Mouse (Mus musculus) MEL (cell line): ENCODE results near the gene Mid1. TPM values are rescaled to one million over a fixed set of nuclear protein-coding genes. Genes with fewer than 3 reads are reported as not detected.
"Not testable (repeated sequence)": the region's sequence is repeated elsewhere in the genome, so short reads cannot be mapped to it uniquely, and the experiment has no call there.

Source experiments
- DNase-seq: peaks from one replicate; pipeline ENCODE4 v3.0.0; 2011; ENCODE audit warnings: low read depth, low spot score
- H3K27ac ChIP-seq: 2 replicates; pipeline ENCODE4 v1.5.1; 2012; ENCODE audit warnings: low read depth, mild to moderate bottlenecking, control low read depth, low read length, moderate library complexity; ENCODE audit not compliant: control insufficient read depth
- H3K27me3 ChIP-seq, 2 experiments: fragments of 150-350 bp in 1 of 2; sonication (generic) in 1 of 2; 2 replicates each; pipeline ENCODE4 v1.6.1; 2012; ENCODE audit warnings: low read length in 2 of 2, mild to moderate bottlenecking in 2 of 2, improper control_type of control experiment in 1 of 2, moderate library complexity in 1 of 2; ENCODE audit not compliant: insufficient read depth in 2 of 2, control insufficient read depth in 1 of 2
- H3K36me3 ChIP-seq, 2 experiments: 2 replicates each; pipeline ENCODE4 v1.6.1; 2012 to 2014; ENCODE audit warnings: low read length in 2 of 2, improper control_type of control experiment in 1 of 2, inconsistent platforms in 1 of 2, mild to moderate bottlenecking in 1 of 2; ENCODE audit not compliant: insufficient read depth in 2 of 2, control insufficient read depth in 1 of 2
- H3K4me1 ChIP-seq, 2 experiments: fragments of 150-350 bp in 1 of 2; sonication (generic) in 1 of 2; 2 replicates each; pipeline ENCODE4 v1.6.1; 2012; ENCODE audit warnings: low read length in 2 of 2, improper control_type of control experiment in 1 of 2, mild to moderate bottlenecking in 1 of 2; ENCODE audit not compliant: insufficient read depth in 2 of 2, control insufficient read depth in 1 of 2
- H3K4me3 ChIP-seq, 2 experiments: fragments of 150-350 bp in 1 of 2; sonication (generic) in 1 of 2; 2 replicates each; pipeline ENCODE4 v1.5.1; 2012; ENCODE audit warnings: low read depth in 2 of 2, low read length in 2 of 2, mild to moderate bottlenecking in 2 of 2, moderate library complexity in 2 of 2, control low read depth in 1 of 2, improper control_type of control experiment in 1 of 2; ENCODE audit not compliant: control insufficient read depth in 1 of 2, insufficient read depth in 1 of 2
- H3K79me2 ChIP-seq: 2 replicates; pipeline ENCODE4 v1.6.1; 2012; ENCODE audit warnings: mild to moderate bottlenecking, low read length, moderate library complexity; ENCODE audit not compliant: control insufficient read depth, poor library complexity, insufficient read depth
- H3K9ac ChIP-seq: 2 replicates; pipeline ENCODE4 v1.6.1; 2012; ENCODE audit warnings: low read depth, mild to moderate bottlenecking, control low read depth, low read length, moderate library complexity; ENCODE audit not compliant: control insufficient read depth, poor library complexity, severe bottlenecking
- H3K9me3 ChIP-seq: fragments of 150-350 bp; sonication (generic); replicated peaks from 2 replicates; pipeline ENCODE4 v1.6.1; 2012; ENCODE audit warnings: mild to moderate bottlenecking, low read length, improper control_type of control experiment, moderate library complexity; ENCODE audit not compliant: insufficient read depth
- polyA plus RNA-seq, 2 experiments: library from polyadenylated mRNA; stranded (reverse) in 1 of 2; unstranded in 1 of 2; fragments of >175 nt in 1 of 2; fragments of >200 nt in 1 of 2; gene quantifications; 2 replicates each; pipeline versions ENCODE4 v1.2.1 to v1.2.4; 2012; ENCODE audit warnings: low replicate concordance in 2 of 2, low read depth in 1 of 2; ENCODE audit not compliant: insufficient read length in 2 of 2, insufficient read depth in 1 of 2, missing spikeins in 1 of 2
- total RNA-seq: library from RNA; depleted of rRNA; stranded (reverse); fragments of 300-350 nt; gene quantifications from 2 replicates; pipeline ENCODE4 v1.2.3, GENCODE M21; 2012

Gene Mid1
- total and polyA plus RNA-seq, 3 experiments = 1.4 to 7.8 TPM; not detected in 1

DNA sequence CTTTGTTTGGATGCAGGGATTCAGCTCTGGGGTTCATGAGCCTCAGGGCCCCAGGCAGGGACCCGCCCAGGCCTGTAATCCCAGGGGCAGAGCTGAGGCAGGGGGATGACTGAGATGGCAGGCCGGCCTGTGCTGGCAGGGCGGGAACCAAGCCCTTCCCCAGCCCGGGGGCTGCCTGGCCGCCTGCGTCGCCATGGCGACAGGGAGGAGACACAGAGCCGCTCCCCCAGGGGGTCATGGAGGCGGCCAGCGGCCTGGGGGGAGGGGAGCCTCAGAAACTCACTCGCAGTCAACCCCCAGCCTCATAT lies 316.3 kb downstream of the Mid1 start:
- not testable (repeated sequence) for H3K4me3 ChIP-seq, H3K36me3 ChIP-seq, H3K4me1 ChIP-seq, DNase-seq, H3K9ac ChIP-seq, H3K79me2 ChIP-seq, H3K27me3 ChIP-seq, H3K27ac ChIP-seq, H3K9me3 ChIP-seq

DNA sequence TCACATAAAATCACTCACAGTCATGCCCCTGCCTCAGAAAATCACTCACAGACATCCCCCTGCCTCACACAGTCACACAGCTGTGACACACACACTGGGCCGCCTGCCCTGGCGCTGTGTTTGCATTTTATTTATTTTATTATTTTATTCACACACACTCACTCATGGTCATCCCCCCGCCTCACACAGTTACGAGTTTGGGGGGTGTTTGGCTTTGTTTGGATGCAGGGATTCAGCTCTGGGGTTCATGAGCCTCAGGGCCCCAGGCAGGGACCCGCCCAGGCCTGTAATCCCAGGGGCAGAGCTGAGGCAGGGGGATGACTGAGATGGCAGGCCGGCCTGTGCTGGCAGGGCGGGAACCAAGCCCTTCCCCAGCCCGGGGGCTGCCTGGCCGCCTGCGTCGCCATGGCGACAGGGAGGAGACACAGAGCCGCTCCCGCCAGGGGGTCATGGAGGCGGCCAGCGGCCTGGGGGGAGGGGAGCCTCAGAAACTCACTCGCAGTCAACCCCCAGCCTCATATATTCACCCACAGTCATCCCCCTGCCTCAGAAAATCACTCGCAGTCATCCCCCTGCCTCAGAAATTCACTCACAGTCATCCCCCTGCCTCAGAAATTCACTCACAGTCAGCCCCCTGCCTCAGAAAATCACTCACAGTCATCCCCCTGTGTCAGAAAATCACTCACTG lies 317.7 kb downstream of the Mid1 start:
- not testable (repeated sequence) for H3K9ac ChIP-seq, H3K4me3 ChIP-seq, H3K27ac ChIP-seq, H3K79me2 ChIP-seq, H3K9me3 ChIP-seq, DNase-seq, H3K27me3 ChIP-seq, H3K4me1 ChIP-seq, H3K36me3 ChIP-seq

DNA sequence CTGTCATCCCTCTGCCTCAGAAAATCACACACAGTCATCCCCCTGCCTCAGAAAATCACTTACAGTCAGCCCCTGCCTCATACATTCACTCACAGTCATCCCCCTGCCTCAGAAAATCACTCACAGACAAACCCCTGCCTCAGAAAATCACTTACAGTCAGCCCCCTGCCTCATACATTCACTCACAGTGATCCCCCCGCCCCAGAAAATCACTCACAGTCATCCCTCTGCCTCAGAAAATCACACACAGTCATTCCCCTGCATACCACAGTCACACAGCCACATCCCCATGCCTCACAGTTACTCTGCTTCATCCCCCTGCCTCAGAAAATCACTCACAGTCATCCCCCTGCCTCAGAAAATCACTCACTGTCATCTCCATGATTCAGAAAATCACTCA lies 318.5 kb downstream of the Mid1 start:
- not testable (repeated sequence) for H3K4me3 ChIP-seq

DNA sequence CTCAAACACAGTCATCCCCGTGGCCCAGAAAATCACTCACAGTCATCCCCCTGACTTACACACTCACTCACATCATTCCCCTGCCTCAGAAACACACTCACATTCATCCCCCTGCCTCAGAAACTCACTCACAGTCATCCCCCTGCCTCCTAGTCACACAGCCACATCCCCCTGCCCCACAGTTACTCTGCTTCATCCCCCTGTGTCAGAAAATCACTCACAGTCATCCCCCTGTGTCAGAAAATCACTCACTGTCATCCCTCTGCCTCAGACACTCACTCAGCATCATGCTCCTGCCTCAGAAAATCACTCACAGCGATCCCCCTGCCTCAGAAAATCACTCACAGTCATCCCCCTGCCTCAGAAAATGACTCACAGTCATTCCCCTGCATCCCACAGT lies 319.2 kb downstream of the Mid1 start:
- H3K9me3 ChIP-seq, H3K27ac ChIP-seq: not testable (repeated sequence)

More for the DNA sequence above, 318.5 kb downstream of the Mid1 start:
- H3K9me3 ChIP-seq, H3K79me2 ChIP-seq, DNase-seq, H3K36me3 ChIP-seq, H3K9ac ChIP-seq, H3K27me3 ChIP-seq, H3K27ac ChIP-seq, H3K4me1 ChIP-seq: not testable (repeated sequence)

DNA sequence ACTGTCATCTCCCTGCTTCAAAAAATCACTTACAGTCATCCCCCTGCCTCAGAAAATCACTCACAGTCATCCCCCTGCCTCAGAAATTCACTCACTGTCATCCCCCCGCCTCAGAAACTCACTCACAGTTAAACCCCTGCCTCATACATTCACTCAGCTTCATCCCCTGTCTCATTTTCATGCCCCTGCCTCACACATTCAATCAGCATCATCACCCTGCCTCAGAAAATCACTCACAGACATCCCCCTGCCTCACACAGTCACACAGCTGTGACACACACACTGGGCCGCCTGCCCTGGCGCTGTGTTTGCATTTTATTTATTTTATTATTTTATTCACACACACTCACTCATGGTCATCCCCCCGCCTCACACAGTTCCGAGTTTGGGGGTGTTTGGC lies 319.8 kb downstream of the Mid1 start:
- not testable (repeated sequence) for H3K79me2 ChIP-seq, H3K27ac ChIP-seq, DNase-seq, H3K4me3 ChIP-seq, H3K9me3 ChIP-seq, H3K36me3 ChIP-seq, H3K9ac ChIP-seq, H3K27me3 ChIP-seq, H3K4me1 ChIP-seq

More for the DNA sequence above, 319.2 kb downstream of the Mid1 start:
- H3K9ac ChIP-seq, H3K4me3 ChIP-seq, H3K27me3 ChIP-seq, H3K79me2 ChIP-seq, H3K36me3 ChIP-seq, H3K4me1 ChIP-seq: not testable (repeated sequence)
- DNase-seq = peak; percentile 63

DNA sequence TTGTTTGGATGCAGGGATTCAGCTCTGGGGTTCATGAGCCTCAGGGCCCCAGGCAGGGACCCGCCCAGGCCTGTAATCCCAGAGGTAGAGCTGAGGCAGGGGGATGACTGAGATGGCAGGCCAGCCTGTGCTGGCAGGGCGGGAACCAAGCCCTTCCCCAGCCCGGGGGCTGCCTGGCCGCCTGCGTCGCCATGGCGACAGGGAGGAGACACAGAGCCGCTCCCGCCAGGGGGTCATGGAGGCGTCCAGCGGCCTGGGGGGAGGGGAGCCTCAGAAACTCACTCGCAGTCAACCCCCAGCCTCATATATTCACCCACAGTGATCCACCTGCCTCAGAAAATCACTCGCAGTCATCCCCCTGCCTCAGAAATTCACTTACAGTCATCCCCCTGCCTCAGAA lies 320.2 kb downstream of the Mid1 start:
- not testable (repeated sequence) for H3K4me3 ChIP-seq, H3K79me2 ChIP-seq, H3K9ac ChIP-seq, H3K9me3 ChIP-seq, H3K4me1 ChIP-seq, H3K27ac ChIP-seq, H3K27me3 ChIP-seq, H3K36me3 ChIP-seq
- DNase-seq = peak; percentile 81

DNA sequence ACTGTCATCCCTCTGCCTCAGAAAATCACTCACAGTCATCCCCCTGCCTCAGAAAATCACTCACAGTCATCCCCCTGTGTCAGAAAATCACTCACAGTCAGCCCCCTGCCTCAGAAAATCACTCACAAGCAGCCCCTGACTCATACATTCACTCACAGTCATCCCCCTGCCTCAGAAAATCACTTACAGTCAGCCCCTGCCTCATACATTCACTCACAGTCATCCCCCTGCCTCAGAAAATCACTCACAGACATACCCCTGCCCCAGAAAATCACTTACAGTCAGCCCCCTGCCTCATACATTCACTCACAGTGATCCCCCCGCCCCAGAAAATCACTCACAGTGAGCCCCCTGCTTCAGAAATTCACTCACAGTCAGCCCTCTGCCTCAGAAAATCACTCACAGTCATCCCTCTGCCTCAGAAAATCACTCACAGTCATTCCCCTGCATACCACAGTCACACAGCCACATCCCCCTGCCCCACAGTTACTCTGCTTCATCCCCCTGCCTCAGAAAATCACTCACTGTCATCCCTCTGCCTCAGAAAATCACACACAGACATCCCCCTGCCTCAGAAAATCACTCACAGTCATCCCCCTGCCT lies 320.8 kb downstream of the Mid1 start:
- not testable (repeated sequence) for H3K4me3 ChIP-seq, H3K4me1 ChIP-seq, H3K27ac ChIP-seq, DNase-seq, H3K79me2 ChIP-seq, H3K9ac ChIP-seq, H3K36me3 ChIP-seq, H3K27me3 ChIP-seq, H3K9me3 ChIP-seq
